Mouse (Mus musculus): ENCODE results near the gene Tnxb. TPM values are rescaled to one million over a fixed set of nuclear protein-coding genes. Genes with fewer than 3 reads are reported as not detected.
A peak's percentile ranks its signal among the peaks of the same experiment; 100 is the strongest.

Tnxb gene
- polyA plus RNA-seq, 1 experiment from 2014 or later = 1.4 TPM

DNA sequence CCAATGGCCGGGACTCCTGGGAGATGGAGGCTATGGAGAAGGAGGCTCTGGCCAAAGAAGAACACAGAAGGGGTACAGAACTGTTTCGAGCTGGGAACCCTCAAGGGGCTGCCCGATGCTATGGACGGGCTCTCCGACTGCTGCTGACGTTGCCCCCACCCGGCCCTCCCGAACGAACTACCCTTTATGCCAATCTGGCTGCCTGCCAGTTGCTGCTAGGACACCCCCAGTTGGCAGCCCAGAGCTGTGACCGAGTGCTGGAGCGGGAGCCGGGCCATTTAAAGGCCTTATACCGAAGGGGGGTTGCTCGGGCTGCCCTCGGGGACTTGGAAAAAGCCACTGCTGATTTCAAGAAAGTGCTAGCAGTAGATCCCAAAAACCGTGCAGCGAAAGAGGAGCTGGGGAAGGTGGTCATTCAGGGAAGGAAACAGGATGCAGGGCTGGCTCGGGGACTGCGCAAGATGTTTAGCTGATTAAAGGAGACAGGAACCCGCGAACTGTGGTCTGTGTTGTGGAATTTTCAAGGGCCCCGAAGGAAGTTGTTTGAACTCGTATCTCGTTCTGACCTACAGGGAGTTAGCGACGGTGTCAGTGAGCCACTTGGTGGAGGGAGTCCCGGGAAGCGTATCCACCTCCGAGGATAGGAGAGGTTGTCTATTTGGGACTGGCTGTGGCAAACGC is 24.4 kb upstream of the Tnxb start:
- no peak for TF ChIP-seq CTCF (IDR thresholded peaks at IDR 0.05; ENCODE audit: low read depth)
- H3K27me3 ChIP-seq (replicated peaks; ENCODE audit: control insufficient read depth, insufficient read depth, low read length) = no peaks in the 10 kb centered on the region
- no peak overlapping the region for H3K9ac ChIP-seq (ENCODE audit: low read depth, low read length)
- H3K9me3 ChIP-seq (ENCODE audit: control insufficient read depth) = no peaks in the 10 kb centered on the region
- no peak overlapping the region for H3K4me3 ChIP-seq (ENCODE audit: low read depth, low read length)
- H3K4me2 ChIP-seq (replicated peaks; ENCODE audit: low read depth) = peak overlapping the region; percentile 48; the same call in 1 of the 2 replicates
- no peak overlapping the region for H3K27ac ChIP-seq (ENCODE audit: low read depth, low read length)
- 85% methylated on average over 30 of the region's 30 CpGs for WGBS
- ATAC-seq = no peak
- 0 out of 2 replicates have a peak, but pooled peaks cover 7% of the 10 kb centered on the region for H3K4me1 ChIP-seq (replicated peaks; ENCODE audit: control insufficient read depth, insufficient read depth, low read length)
- peaks cover 9% of the 10 kb centered on the region for H3K36me3 ChIP-seq (ENCODE audit: control insufficient read depth, insufficient read depth)

DNA sequence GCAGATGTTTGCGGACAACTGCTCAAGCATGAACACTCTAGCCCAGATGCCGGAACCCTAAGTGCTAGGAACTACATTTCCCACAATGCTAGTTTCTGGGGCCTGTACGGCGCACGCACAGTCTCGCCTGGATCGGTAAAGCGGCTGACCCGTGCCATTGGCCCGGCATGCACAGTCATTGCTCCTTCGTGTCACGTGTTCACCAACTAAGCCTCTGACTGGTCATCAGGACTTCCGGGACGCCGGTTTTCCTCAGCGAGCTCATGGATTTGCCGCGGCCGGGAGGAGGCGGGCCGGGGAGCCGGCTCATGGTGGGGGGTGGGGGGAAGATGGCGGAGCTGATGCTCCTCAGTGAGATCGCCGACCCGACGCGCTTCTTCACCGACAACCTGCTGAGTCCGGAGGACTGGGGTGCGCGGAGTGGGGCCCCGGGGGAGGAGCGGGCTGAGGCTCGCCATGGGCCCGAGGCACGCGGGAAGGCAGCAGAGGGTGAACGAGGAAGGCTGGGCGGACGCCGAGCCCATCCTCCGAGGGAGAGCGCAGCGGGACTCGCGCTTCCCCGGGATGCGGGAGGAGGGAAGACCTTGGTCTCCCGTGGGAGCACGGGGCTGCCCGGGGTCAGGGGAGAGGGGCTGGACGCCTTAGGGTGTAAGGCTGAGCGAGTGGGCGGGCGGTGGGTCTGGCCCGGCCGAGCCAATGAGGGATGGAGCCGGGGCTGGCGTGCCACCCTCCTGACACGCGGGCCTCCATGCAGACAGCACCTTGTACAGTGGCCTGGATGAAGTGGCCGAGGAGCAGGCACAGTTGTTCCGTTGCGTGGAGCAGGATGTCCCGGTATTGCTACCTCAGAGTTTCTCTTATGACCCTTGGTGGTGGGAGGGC is 23.2 kb upstream of the Tnxb start, which contains the start of gene Atf6b:
TSS of gene Atf6b (plus strand) at position 241 of the 882 bp plus-strand sequence.
- peak within 1 kb of the TSS; percentile 47; the same call in 1 of the 2 replicates for H3K27ac ChIP-seq (ENCODE audit: low read depth, low read length)
- H3K36me3 ChIP-seq (ENCODE audit: control insufficient read depth, insufficient read depth) = peaks cover 16% of the 10 kb centered on the region
- peak; percentile 97 for ATAC-seq
- peak within 1 kb of the TSS; percentile 97 for H3K4me3 ChIP-seq (ENCODE audit: low read depth, low read length)
- peak within 1 kb of the TSS; percentile 92 for H3K4me2 ChIP-seq (replicated peaks; ENCODE audit: low read depth)
- H3K27me3 ChIP-seq (replicated peaks; ENCODE audit: control insufficient read depth, insufficient read depth, low read length) = no peaks in the 10 kb centered on the region
- under 1% methylated on average over 65 of the region's 66 CpGs for WGBS
- H3K9me3 ChIP-seq (ENCODE audit: control insufficient read depth) = no peaks in the 10 kb centered on the region
- TF ChIP-seq CTCF (IDR thresholded peaks at IDR 0.05; ENCODE audit: low read depth) = no peak
- peak within 1 kb of the TSS; percentile 81 for H3K9ac ChIP-seq (ENCODE audit: low read depth, low read length)
- 0 out of 2 replicates have a peak, but pooled peaks cover 4% of the 10 kb centered on the region for H3K4me1 ChIP-seq (replicated peaks; ENCODE audit: control insufficient read depth, insufficient read depth, low read length)

DNA sequence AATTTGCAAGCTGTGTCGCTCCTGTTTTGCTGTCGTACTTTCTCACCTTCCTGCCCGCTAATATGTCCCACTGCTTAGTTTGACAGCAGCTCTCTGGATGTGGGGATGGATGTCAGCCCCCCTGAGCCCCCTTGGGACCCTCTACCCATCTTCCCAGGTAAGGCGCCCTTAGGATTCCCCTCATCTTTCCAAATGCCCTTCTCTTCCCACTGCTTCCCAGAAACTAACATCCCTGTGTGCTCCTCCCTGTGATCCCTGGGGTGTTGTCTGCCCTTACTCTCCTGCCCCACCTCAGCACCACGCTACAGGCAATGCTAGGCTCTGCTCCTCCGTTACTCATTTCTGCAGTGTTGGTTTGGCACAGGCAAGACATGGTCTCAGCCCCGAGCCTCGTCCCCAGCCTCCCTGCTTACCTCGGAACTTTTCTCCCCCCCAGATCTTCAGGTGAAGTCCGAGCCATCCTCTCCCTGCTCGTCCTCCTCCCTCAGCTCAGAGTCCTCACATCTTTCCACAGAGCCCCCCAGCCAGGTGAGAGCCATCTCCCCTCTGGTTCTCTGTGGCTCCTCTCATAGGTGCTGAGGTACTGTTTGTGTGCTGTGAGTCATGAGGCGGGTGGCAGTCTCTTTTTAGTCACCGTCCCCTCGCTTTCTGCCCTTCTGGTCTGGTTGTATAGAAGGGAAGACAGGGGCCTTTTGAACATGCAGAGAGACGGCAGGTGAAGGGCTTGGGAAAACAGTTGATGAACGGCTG is 22.0 kb upstream of the Tnxb start:
- TF ChIP-seq CTCF (IDR thresholded peaks at IDR 0.05; ENCODE audit: low read depth) = no peak
- H3K4me3 ChIP-seq (ENCODE audit: low read depth, low read length) = no peak overlapping the region; the same call in 1 of the 2 replicates
- H3K4me1 ChIP-seq (replicated peaks; ENCODE audit: control insufficient read depth, insufficient read depth, low read length) = 0 out of 2 replicates have a peak, but pooled peaks cover 4% of the 10 kb centered on the region
- no peak overlapping the region for H3K27ac ChIP-seq (ENCODE audit: low read depth, low read length)
- no peaks in the 10 kb centered on the region for H3K9me3 ChIP-seq (ENCODE audit: control insufficient read depth)
- no peak overlapping the region for H3K9ac ChIP-seq (ENCODE audit: low read depth, low read length)
- no peak for ATAC-seq
- peak overlapping the region; percentile 92 for H3K4me2 ChIP-seq (replicated peaks; ENCODE audit: low read depth)
- no peaks in the 10 kb centered on the region for H3K27me3 ChIP-seq (replicated peaks; ENCODE audit: control insufficient read depth, insufficient read depth, low read length)
- H3K36me3 ChIP-seq (ENCODE audit: control insufficient read depth, insufficient read depth) = peaks cover 28% of the 10 kb centered on the region
- WGBS = 86% methylated on average over 16 of the region's 16 CpGs

DNA sequence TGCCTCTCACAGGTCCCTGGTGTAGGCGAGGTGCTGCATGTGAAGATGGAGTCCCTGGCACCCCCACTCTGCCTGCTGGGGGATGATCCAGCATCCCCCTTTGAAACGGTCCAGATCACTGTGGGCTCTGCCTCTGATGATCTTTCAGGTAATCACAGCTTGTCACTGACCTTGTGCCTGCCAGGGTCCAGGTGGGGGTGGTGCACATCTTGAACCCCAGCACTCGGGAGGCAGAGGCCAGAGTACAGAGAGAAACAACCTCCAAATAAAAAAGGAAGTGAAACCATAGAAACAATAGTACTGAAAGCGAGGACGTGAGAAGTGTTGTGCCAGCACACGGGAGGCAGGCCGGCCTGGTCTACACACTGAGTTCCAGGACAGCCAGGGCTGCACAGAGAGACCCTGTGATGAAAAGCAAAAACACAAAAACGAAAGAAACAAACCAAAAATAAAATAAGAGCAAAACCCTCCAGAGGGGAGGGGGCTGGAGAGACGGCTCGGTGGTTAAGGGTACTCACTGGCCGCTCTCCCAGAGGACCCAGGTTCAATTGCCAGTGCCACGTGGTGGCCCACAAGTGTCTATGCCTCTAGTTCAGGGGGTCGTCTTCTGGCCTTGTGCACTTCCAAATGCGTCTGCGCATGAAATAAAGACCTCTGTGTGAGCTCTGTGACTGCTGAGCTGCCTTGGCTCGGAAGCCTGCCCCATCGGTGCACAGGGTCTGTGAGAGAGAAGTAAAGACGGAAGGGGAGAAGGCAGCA is 21.1 kb upstream of the Tnxb start:
- Histone ChIP-seq H3K36me3 (ENCODE audit: control insufficient read depth, insufficient read depth) (peaks cover 33% of the 10 kb centered on the region), H3K27ac (ENCODE audit: low read depth, low read length) (no peak overlapping the region), H3K9me3 (ENCODE audit: control insufficient read depth) (no peaks in the 10 kb centered on the region), H3K4me1 (replicated peaks; ENCODE audit: control insufficient read depth, insufficient read depth, low read length) (0 out of 2 replicates have a peak, but pooled peaks cover 4% of the 10 kb centered on the region), H3K9ac (ENCODE audit: low read depth, low read length) (no peak overlapping the region), H3K27me3 (replicated peaks; ENCODE audit: control insufficient read depth, insufficient read depth, low read length) (no peaks in the 10 kb centered on the region), H3K4me3 (ENCODE audit: low read depth, low read length) (no peak overlapping the region), H3K4me2 (replicated peaks; ENCODE audit: low read depth) (no peak overlapping the region)
- 87% methylated on average over 18 of the region's 18 CpGs for WGBS
- ATAC-seq = no peak
- no peak for TF ChIP-seq CTCF (IDR thresholded peaks at IDR 0.05; ENCODE audit: low read depth)

DNA sequence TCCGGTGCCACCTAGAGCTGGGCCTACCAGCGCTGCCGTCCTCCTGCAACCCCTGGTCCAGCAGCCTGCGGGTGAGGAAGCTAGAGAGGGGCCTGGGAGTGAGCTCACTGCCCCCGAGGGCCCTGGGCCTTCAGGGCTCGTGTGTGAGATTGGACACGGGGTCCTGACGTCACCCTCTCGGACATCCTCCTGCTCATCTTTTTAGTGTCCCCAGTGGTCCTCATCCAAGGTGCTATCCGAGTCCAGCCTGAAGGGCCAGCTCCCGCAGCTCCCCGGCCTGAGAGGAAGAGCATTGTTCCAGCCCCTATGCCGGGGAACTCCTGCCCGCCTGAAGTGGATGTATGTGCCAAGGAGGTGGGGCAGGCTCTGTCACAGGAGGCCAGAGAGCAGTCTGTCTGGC is 19.6 kb upstream of the Tnxb start:
- Histone ChIP-seq H3K36me3 (ENCODE audit: control insufficient read depth, insufficient read depth) (peaks cover 33% of the 10 kb centered on the region), H3K9ac (ENCODE audit: low read depth, low read length) (no peak overlapping the region)

More for the DNA sequence above, 19.6 kb upstream of the Tnxb start:
- H3K27ac ChIP-seq (ENCODE audit: low read depth, low read length) = no peak overlapping the region
- no peak overlapping the region for H3K4me3 ChIP-seq (ENCODE audit: low read depth, low read length)
- H3K4me1 ChIP-seq (replicated peaks; ENCODE audit: control insufficient read depth, insufficient read depth, low read length) = no peaks in the 10 kb centered on the region
- H3K4me2 ChIP-seq (replicated peaks; ENCODE audit: low read depth) = no peak overlapping the region
- ATAC-seq = no peak
- 96% methylated on average over 14 of the region's 14 CpGs for WGBS
- TF ChIP-seq CTCF (IDR thresholded peaks at IDR 0.05; ENCODE audit: low read depth) = no peak
- H3K9me3 ChIP-seq (ENCODE audit: control insufficient read depth) = no peaks in the 10 kb centered on the region
- no peaks in the 10 kb centered on the region for H3K27me3 ChIP-seq (replicated peaks; ENCODE audit: control insufficient read depth, insufficient read depth, low read length)
